Mouse (Mus musculus) small intestine, adult 2 months (tissue): ENCODE measurements around the gene Blvrb.

ENCODE experiments used
- CTCF ChIP-seq: fragments of 200-500 bp; IDR thresholded peaks from 2 replicates; pipeline ENCODE4 v1.5.1; 2012; ENCODE audit warnings: low read depth, mild to moderate bottlenecking, control low read depth, inconsistent platforms, low read length, moderate library complexity, mixed read lengths; ENCODE audit not compliant: insufficient replicate concordance, insufficient read length; ENCODE audit errors: extremely low read depth
- POLR2A ChIP-seq: fragments of 200-500 bp; IDR thresholded peaks from 2 replicates; pipeline ENCODE4 v1.6.1; 2012; ENCODE audit warnings: low read depth, mild to moderate bottlenecking, control low read depth, inconsistent platforms, low read length, moderate library complexity

GRCm38 (mm10) chr7:27499036-27499435, 51.3 kb downstream of the Blvrb start, which contains the start of gene Prx:
- TF ChIP-seq POLR2A (no peak), CTCF (no peak)
